Mouse (Mus musculus): ENCODE data around the gene Hfe. TPM values are rescaled to one million over a fixed set of nuclear protein-coding genes. Genes with fewer than 3 reads are reported as not detected.
A peak's percentile ranks its signal among the peaks of the same experiment; 100 is the strongest.
"Not testable (repeated sequence)": the region's sequence is repeated elsewhere in the genome, so short reads cannot be mapped to it uniquely, and the experiment has no call there.

Hfe gene
- polyA plus RNA-seq, 1 experiment from 2014 or later, result 10.8 TPM

- no peak for ATAC-seq (ENCODE audit: borderline replicate concordance, extremely low read depth, low FRiP score, low TSS enrichment)
- Histone ChIP-seq H3K9me3 (no peaks in the 10 kb centered on the region), H3K4me2 (no peak overlapping the region), H3K27me3 (no peaks in the 10 kb centered on the region), H3K4me1 (peaks cover 11% of the 10 kb centered on the region), H3K27ac (no peak overlapping the region), H3K36me3 (no peaks in the 10 kb centered on the region), H3K9ac (no peak overlapping the region), H3K4me3 (no peak overlapping the region)
- 90% methylated on average over 18 of the region's 18 CpGs for WGBS
These were observed 18.0 kb upstream of the Hfe start for GRCm38 (mm10) chr13:23728472-23729191.

GRCm38 (mm10) chr13:23725213-23725612 lies 14.6 kb upstream of the Hfe start:
- no peak for ATAC-seq (ENCODE audit: borderline replicate concordance, extremely low read depth, low FRiP score, low TSS enrichment)
- WGBS, result no CpG with 5 or more reads among the region's 1 CpGs
- H3K9ac ChIP-seq, result no peak overlapping the region
- H3K4me1 ChIP-seq, result 0 out of 2 replicates have a peak, but pooled peaks cover 4% of the 10 kb centered on the region
- H3K27me3 ChIP-seq, result no peaks in the 10 kb centered on the region
- no peak overlapping the region for H3K4me3 ChIP-seq
- H3K4me2 ChIP-seq, result no peak overlapping the region
- H3K9me3 ChIP-seq, result no peaks in the 10 kb centered on the region
- no peaks in the 10 kb centered on the region for H3K36me3 ChIP-seq
- no peak overlapping the region for H3K27ac ChIP-seq

GRCm38 (mm10) chr13:23724239-23724638 lies 13.6 kb upstream of the Hfe start:
- 0 out of 2 replicates have a peak, but pooled peaks cover 4% of the 10 kb centered on the region for H3K4me1 ChIP-seq
- no peak overlapping the region for H3K4me2 ChIP-seq
- H3K4me3 ChIP-seq, result no peak overlapping the region
- no peak overlapping the region for H3K27ac ChIP-seq
- no peaks in the 10 kb centered on the region for H3K9me3 ChIP-seq
- H3K27me3 ChIP-seq, result no peaks in the 10 kb centered on the region
- H3K36me3 ChIP-seq, result no peaks in the 10 kb centered on the region
- WGBS, result 57% methylated on average over 4 of the region's 4 CpGs
- ATAC-seq (ENCODE audit: borderline replicate concordance, extremely low read depth, low FRiP score, low TSS enrichment), result peak; percentile 67; the same call in 1 of the 2 replicates
- H3K9ac ChIP-seq, result no peak overlapping the region

GRCm38 (mm10) chr13:23717593-23718245 lies 7.1 kb upstream of the Hfe start:
- H3K9ac ChIP-seq; H3K27me3 ChIP-seq; H3K4me1 ChIP-seq; H3K27ac ChIP-seq; H3K4me2 ChIP-seq; H3K36me3 ChIP-seq; H3K4me3 ChIP-seq; H3K9me3 ChIP-seq; ATAC-seq (ENCODE audit: borderline replicate concordance, extremely low read depth, low FRiP score, low TSS enrichment): not testable (repeated sequence)
- 8% methylated on average over 2 of the region's 2 CpGs for WGBS

GRCm38 (mm10) chr13:23717176-23717575 lies 6.5 kb upstream of the Hfe start:
- ATAC-seq (ENCODE audit: borderline replicate concordance, extremely low read depth, low FRiP score, low TSS enrichment), result no peak
- whole genome bisulfite sequencing, result 44% methylated on average over 11 of the region's 11 CpGs
- H3K9me3 ChIP-seq, result no peaks in the 10 kb centered on the region

GRCm38 (mm10) chr13:23716261-23717042 lies 5.8 kb upstream of the Hfe start:
- Histone ChIP-seq H3K27ac (no peak overlapping the region), H3K4me3 (no peak overlapping the region), H3K36me3 (no peaks in the 10 kb centered on the region), H3K27me3 (no peaks in the 10 kb centered on the region), H3K9ac (no peak overlapping the region), H3K4me1 (no peaks in the 10 kb centered on the region), H3K4me2 (no peak overlapping the region), H3K9me3 (no peaks in the 10 kb centered on the region)
- 80% methylated on average over 5 of the region's 5 CpGs for WGBS
- ATAC-seq (ENCODE audit: borderline replicate concordance, extremely low read depth, low FRiP score, low TSS enrichment), result no peak

More at GRCm38 (mm10) chr13:23717176-23717575, 6.5 kb upstream of the Hfe start:
- Histone ChIP-seq H3K4me1 (no peaks in the 10 kb centered on the region), H3K27ac (no peak overlapping the region), H3K4me2 (no peak overlapping the region), H3K4me3 (no peak overlapping the region), H3K27me3 (no peaks in the 10 kb centered on the region), H3K9ac (no peak overlapping the region), H3K36me3 (no peaks in the 10 kb centered on the region)

- Histone ChIP-seq H3K4me2 (peak overlapping the region; percentile 74), H3K36me3 (no peaks in the 10 kb centered on the region), H3K27ac (peak overlapping the region; percentile 29; the same call in 1 of the 2 replicates), H3K9ac (peak overlapping the region; percentile 57), H3K27me3 (no peaks in the 10 kb centered on the region), H3K4me3 (peak overlapping the region; percentile 46), H3K4me1 (peaks cover 17% of the 10 kb centered on the region), H3K9me3 (no peaks in the 10 kb centered on the region)
- no peak for ATAC-seq (ENCODE audit: borderline replicate concordance, extremely low read depth, low FRiP score, low TSS enrichment)
- WGBS, result 28% methylated on average over 15 of the region's 15 CpGs
These were observed 810 bp downstream of the Hfe start for GRCm38 (mm10) chr13:23709714-23710373.

GRCm38 (mm10) chr13:23708654-23709053 lies 2.0 kb downstream of the Hfe start:
- WGBS, result 68% methylated on average over 4 of the region's 4 CpGs
- H3K9ac ChIP-seq, result no peak overlapping the region
- no peak for ATAC-seq (ENCODE audit: borderline replicate concordance, extremely low read depth, low FRiP score, low TSS enrichment)
- H3K4me2 ChIP-seq, result no peak overlapping the region
- H3K36me3 ChIP-seq, result no peaks in the 10 kb centered on the region
- H3K4me1 ChIP-seq, result peaks cover 17% of the 10 kb centered on the region
- no peak overlapping the region for H3K4me3 ChIP-seq
- no peaks in the 10 kb centered on the region for H3K27me3 ChIP-seq
- H3K27ac ChIP-seq, result no peak overlapping the region
- H3K9me3 ChIP-seq, result no peaks in the 10 kb centered on the region

- WGBS, result 90% methylated on average over 4 of the region's 4 CpGs
- Histone ChIP-seq H3K4me3 (no peak overlapping the region), H3K4me1 (peaks cover 17% of the 10 kb centered on the region), H3K9ac (no peak overlapping the region), H3K36me3 (no peaks in the 10 kb centered on the region), H3K27ac (no peak overlapping the region), H3K4me2 (no peak overlapping the region), H3K27me3 (no peaks in the 10 kb centered on the region), H3K9me3 (no peaks in the 10 kb centered on the region)
- no peak for ATAC-seq (ENCODE audit: borderline replicate concordance, extremely low read depth, low FRiP score, low TSS enrichment)
These were observed 2.6 kb downstream of the Hfe start for GRCm38 (mm10) chr13:23708041-23708440.

GRCm38 (mm10) chr13:23706771-23707170 lies 3.9 kb downstream of the Hfe start:
- no peak overlapping the region for H3K4me3 ChIP-seq
- no peak overlapping the region for H3K4me2 ChIP-seq
- peaks cover 17% of the 10 kb centered on the region for H3K4me1 ChIP-seq

GRCm38 (mm10) chr13:23705751-23706356 lies 4.8 kb downstream of the Hfe start:
- H3K36me3 ChIP-seq, result no peaks in the 10 kb centered on the region
- H3K27ac ChIP-seq, result no peak overlapping the region
- H3K9ac ChIP-seq, result no peak overlapping the region
- H3K9me3 ChIP-seq, result no peaks in the 10 kb centered on the region
- H3K4me2 ChIP-seq, result no peak overlapping the region
- H3K4me1 ChIP-seq, result peaks cover 19% of the 10 kb centered on the region
- no peaks in the 10 kb centered on the region for H3K27me3 ChIP-seq
- WGBS, result 88% methylated on average over 7 of the region's 7 CpGs
- no peak overlapping the region for H3K4me3 ChIP-seq
- no peak for ATAC-seq (ENCODE audit: borderline replicate concordance, extremely low read depth, low FRiP score, low TSS enrichment)

More at GRCm38 (mm10) chr13:23706771-23707170, 3.9 kb downstream of the Hfe start:
- Histone ChIP-seq H3K9me3 (no peaks in the 10 kb centered on the region), H3K27me3 (no peaks in the 10 kb centered on the region), H3K36me3 (no peaks in the 10 kb centered on the region), H3K9ac (no peak overlapping the region), H3K27ac (no peak overlapping the region)
- 90% methylated on average over 12 of the region's 12 CpGs for WGBS
- ATAC-seq (ENCODE audit: borderline replicate concordance, extremely low read depth, low FRiP score, low TSS enrichment), result no peak

Data from lung, embryonic 15.5 days (tissue).